ENCODE assay signal across 14 mouse cellular contexts in genomic region chrX:53053885-53054284, GRCm38 (mm10).
DNase-seq lines count a peak whose midpoint lies in the region; ATAC-seq lines count a peak whose summit lies in the region.
"Had no signal": no experiment of that assay in that cellular context is flagged by ENCODE, and none has a peak within 500 bp of the region (broad histone marks: within the 10 kb centered on the region; RNA-seq: fewer than 3 reads in every experiment).

No protein-coding gene starts in this region.

- WGBS in heart, embryonic 10.5 days, result 41% methylated on average over 5 of the region's 5 CpGs
- WGBS in liver, embryonic 11.5 days, result 70% methylated on average over 5 of the region's 5 CpGs
- WGBS in intestine, embryonic 14.5 days, result 53% methylated on average over 5 of the region's 5 CpGs
- WGBS in stomach, embryonic 14.5 days, result 48% methylated on average over 5 of the region's 5 CpGs

- DNase-seq in heart, embryonic 10.5 days (ENCODE audit: low spot score), result no peak
- DNase-seq in heart, adult 8-10 months (ENCODE audit: low spot score), result no peak
- no peak for DNase-seq in liver, embryonic 11.5 days (ENCODE audit: low spot score)
- DNase-seq in liver, result no peak
- DNase-seq in intestine, embryonic 14.5 days (ENCODE audit: low spot score), result no peak
- no peak for DNase-seq in thymus, postnatal 10 days (ENCODE audit: low spot score in 2 of 2)
- no peak for DNase-seq in urinary bladder, adult 18-20 months (ENCODE audit: low spot score in 2 of 2)
- DNase-seq: cerebellum, postnatal 36 days; gastrocnemius, postnatal 25 days; liver, postnatal 0 days had no signal

- H3K9me3 ChIP-seq in heart, embryonic 10.5 days, result no peaks in the 10 kb centered on the region
- no peaks in the 10 kb centered on the region for H3K9me3 ChIP-seq in liver, embryonic 11.5 days (ENCODE audit: control insufficient read depth, low read length)
- H3K9me3 ChIP-seq in intestine, embryonic 14.5 days (ENCODE audit: control insufficient read depth, low read length), result no peaks in the 10 kb centered on the region
- no peaks in the 10 kb centered on the region for H3K9me3 ChIP-seq in stomach, embryonic 14.5 days (ENCODE audit: control insufficient read depth, low read depth, low read length)

- ATAC-seq in liver, embryonic 11.5 days (replicated peaks; ENCODE audit: low FRiP score), result no peak
- no peak for ATAC-seq in intestine, embryonic 14.5 days (replicated peaks; ENCODE audit: low FRiP score, low TSS enrichment, low read depth)
- no peak for ATAC-seq in stomach, embryonic 14.5 days (ENCODE audit: insufficient number of reproducible peaks, insufficient read depth, low FRiP score, low read depth)
- ATAC-seq: hindbrain, postnatal 0 days; liver, postnatal 0 days had no signal

- H3K27ac ChIP-seq in heart, embryonic 10.5 days, result peak overlapping the region; percentile 67
- H3K27ac ChIP-seq in liver, embryonic 11.5 days (ENCODE audit: low read depth, low read length), result peak overlapping the region; percentile 25; the same call in 1 of the 2 replicates
- peak overlapping the region; percentile 51; the same call in 1 of the 2 replicates for H3K27ac ChIP-seq in intestine, embryonic 14.5 days (ENCODE audit: low read depth)
- H3K27ac ChIP-seq in stomach, embryonic 14.5 days (ENCODE audit: low read length), result peak overlapping the region; percentile 21; the same call in 1 of the 2 replicates
- H3K27ac ChIP-seq: hindbrain, postnatal 0 days; midbrain, embryonic 10.5 days had no signal

- H3K36me3 ChIP-seq in heart, embryonic 10.5 days, result peaks cover 9% of the 10 kb centered on the region; the same call in 1 of the 2 replicates
- no peaks in the 10 kb centered on the region for H3K36me3 ChIP-seq in liver, embryonic 11.5 days (ENCODE audit: control insufficient read depth, insufficient read depth, low read length)
- H3K36me3 ChIP-seq in intestine, embryonic 14.5 days (ENCODE audit: control insufficient read depth, insufficient read depth, low read length), result 0 out of 2 replicates have a peak, but pooled peaks cover 3% of the 10 kb centered on the region
- H3K36me3 ChIP-seq in stomach, embryonic 14.5 days (ENCODE audit: control insufficient read depth, insufficient read depth, low read length), result no peaks in the 10 kb centered on the region; the same call in 1 of the 2 replicates

- H3K9ac ChIP-seq in liver, embryonic 11.5 days (ENCODE audit: low read depth, low read length), result no peak overlapping the region
- H3K9ac ChIP-seq in intestine, embryonic 14.5 days (ENCODE audit: low read length), result peak overlapping the region; percentile 38
- H3K9ac ChIP-seq in stomach, embryonic 14.5 days (replicated peaks; ENCODE audit: low read depth, low read length), result no peak overlapping the region; the same call in 1 of the 2 replicates
- H3K9ac ChIP-seq: liver, postnatal 0 days had no signal

- H3K4me1 ChIP-seq in heart, embryonic 10.5 days, result peaks cover 10% of the 10 kb centered on the region; the same call in 1 of the 2 replicates
- H3K4me1 ChIP-seq in liver, embryonic 11.5 days (replicated peaks; ENCODE audit: control insufficient read depth, insufficient read depth, low read length), result no peaks in the 10 kb centered on the region; the same call in 1 of the 2 replicates
- H3K4me1 ChIP-seq in intestine, embryonic 14.5 days (replicated peaks; ENCODE audit: control insufficient read depth, insufficient read depth, low read length), result peaks cover 6% of the 10 kb centered on the region
- H3K4me1 ChIP-seq in stomach, embryonic 14.5 days (ENCODE audit: control insufficient read depth, insufficient read depth, low read length), result 0 out of 2 replicates have a peak, but pooled peaks cover 4% of the 10 kb centered on the region

- peak overlapping the region; percentile 27 for H3K4me2 ChIP-seq in liver, embryonic 11.5 days
- H3K4me2 ChIP-seq in intestine, embryonic 14.5 days (ENCODE audit: low read length), result peak overlapping the region; percentile 51
- peak overlapping the region; percentile 40 for H3K4me2 ChIP-seq in stomach, embryonic 14.5 days (replicated peaks; ENCODE audit: low read depth, low read length)

- peak overlapping the region; percentile 72 for H3K4me3 ChIP-seq in heart, embryonic 10.5 days
- H3K4me3 ChIP-seq in liver, embryonic 11.5 days (ENCODE audit: low read depth, low read length), result no peak overlapping the region
- H3K4me3 ChIP-seq in intestine, embryonic 14.5 days (ENCODE audit: low read depth, low read length), result peak overlapping the region; percentile 52; the same call in 1 of the 2 replicates
- H3K4me3 ChIP-seq in stomach, embryonic 14.5 days (ENCODE audit: low read depth, low read length), result 0 out of 2 replicates have a peak overlapping the region, but pooled peaks have one; percentile 8
- H3K4me3 ChIP-seq: erythroblast, embryonic 14.5 days; midbrain, embryonic 10.5 days had no signal

- peaks cover 7% of the 10 kb centered on the region; the same call in 1 of the 2 replicates for H3K27me3 ChIP-seq in heart, embryonic 10.5 days (ENCODE audit: insufficient read depth, poor library complexity, severe bottlenecking)
- peaks cover 5% of the 10 kb centered on the region; the same call in 1 of the 2 replicates for H3K27me3 ChIP-seq in liver, embryonic 11.5 days (replicated peaks; ENCODE audit: control insufficient read depth, insufficient read depth, low read length)
- H3K27me3 ChIP-seq in intestine, embryonic 14.5 days (replicated peaks; ENCODE audit: control insufficient read depth, insufficient read depth, low read length), result peaks cover 6% of the 10 kb centered on the region; the same call in 1 of the 2 replicates
- H3K27me3 ChIP-seq in stomach, embryonic 14.5 days (ENCODE audit: control insufficient read depth, insufficient read depth, low read length), result no peaks in the 10 kb centered on the region
